Mouse (Mus musculus): Measurements from ENCODE around the gene Kat2a.

- no peak for TF ChIP-seq POLR2A (IDR thresholded peaks at IDR 0.05; ENCODE audit: control insufficient read depth in 1 of 2, insufficient read depth in 1 of 2, low read depth in 1 of 2, low read length in 2 of 2, poor library complexity in 1 of 2)
- no peak for TF ChIP-seq TAL1 (IDR thresholded peaks at IDR 0.05; ENCODE audit: low read length)
- no peak for TF ChIP-seq NELFE (IDR thresholded peaks at IDR 0.05; ENCODE audit: low read depth, low read length)
- TF ChIP-seq EP300 (IDR thresholded peaks at IDR 0.05; ENCODE audit: low read depth in 1 of 2, low read length in 2 of 2), result no peak
- TF ChIP-seq CHD1 (IDR thresholded peaks at IDR 0.05; ENCODE audit: low read depth, low read length), result no peak
- TF ChIP-seq POLR2AphosphoS2 (IDR thresholded peaks at IDR 0.05; ENCODE audit: low read length), result no peak
- TF ChIP-seq GABPA (IDR thresholded peaks at IDR 0.05; ENCODE audit: low read depth, low read length), result no peak
- no peak for TF ChIP-seq USF2 (IDR thresholded peaks at IDR 0.05; ENCODE audit: borderline replicate concordance in 1 of 2, insufficient read depth in 1 of 2, low read depth in 1 of 2, low read length in 2 of 2)
- TF ChIP-seq CTCF (IDR thresholded peaks at IDR 0.05 in 2 of 3, conservative IDR thresholded peaks at IDR 0.05 in 1 of 3; ENCODE audit: control insufficient read depth in 1 of 3, insufficient read depth in 1 of 3, low read depth in 2 of 3, low read length in 3 of 3, poor library complexity in 1 of 3, severe bottlenecking in 1 of 3), result no peak
- no peak for TF ChIP-seq MEF2A (IDR thresholded peaks at IDR 0.05; ENCODE audit: extremely low read depth, insufficient replicate concordance, low read depth, low read length, poor library complexity, severe bottlenecking)
- TF ChIP-seq HCFC1 (IDR thresholded peaks at IDR 0.05; ENCODE audit: low read depth, low read length), result no peak
- TF ChIP-seq BHLHE40 (IDR thresholded peaks at IDR 0.05; ENCODE audit: borderline replicate concordance, low read depth, low read length), result no peak
- TF ChIP-seq ZC3H11A (IDR thresholded peaks at IDR 0.05; ENCODE audit: low read depth, low read length), result no peak
These were observed 2.7 kb upstream of the Kat2a start for GRCm38 (mm10) chr11:100714948-100715347.

Measured in MEL (cell line).